15 mouse cellular contexts compared by ENCODE assay signal in genomic region chr19:57764576-57765371, GRCm38 (mm10).
DNase-seq lines count a peak whose midpoint lies in the region.
"Had no signal": no experiment of that assay in that cellular context is flagged by ENCODE, and none has a peak within 500 bp of the region (broad histone marks: within the 10 kb centered on the region; RNA-seq: fewer than 3 reads in every experiment).

No protein-coding gene starts in this region.

- peak; percentile 9 for DNase-seq in A20 (ENCODE audit: low read depth, low spot score)
- DNase-seq in ES-CJ7 (ENCODE audit: low read depth, low spot score) = peak; percentile 53
- DNase-seq in ZHBTc4 (ENCODE audit: low read depth, low spot score) = peak; percentile 62
- DNase-seq in thymus, postnatal 36 days = no peak
- DNase-seq in layer of hippocampus, adult 18-20 months (ENCODE audit: low spot score in 2 of 2) = no peak
- DNase-seq in adrenal gland, adult 8-10 months = no peak
- DNase-seq: adrenal gland, adult 2 months; adrenal gland, postnatal 14 days; adrenal gland, postnatal 36 days; cerebellum, adult 11-12 months; cerebellum, adult 2 months; cerebellum, adult 9-10 months; cerebellum, postnatal 10 days; cerebellum, postnatal 25 days; forebrain, postnatal 0 days had no signal

Comparison
In these comparisons a context has a peak if more than half of its experiments do, and no peak if none do; other contexts are left out.
1. DNase-seq: peak in A20 (single experiment), ES-CJ7 (single experiment) and ZHBTc4 (single experiment); none in thymus, postnatal 36 days (0 of 2), layer of hippocampus, adult 18-20 months (0 of 2) and adrenal gland, adult 8-10 months (single experiment).